Mouse (Mus musculus) intestine, postnatal 0 days (tissue): ENCODE results near the gene Fbxo28. TPM values are rescaled to one million over a fixed set of nuclear protein-coding genes. Genes with fewer than 3 reads are reported as not detected.

Experiments used
- ATAC-seq: fragments of 200-750 bp; cut with Nextera tagmentation; 2 replicates; pipeline ENCODE4 v1.8.0; 2017; ENCODE audit warnings: mild to moderate bottlenecking, moderate TSS enrichment, moderate library complexity
- H3K27ac ChIP-seq: fragments of 300-500 bp; sonication (generic); 2 replicates; pipeline ENCODE4 v1.5.1; 2014; ENCODE audit warnings: mild to moderate bottlenecking, low read depth, low read length, moderate library complexity
- H3K27me3 ChIP-seq: fragments of 300-500 bp; sonication (generic); replicated peaks from 2 replicates; pipeline ENCODE4 v1.6.1; 2014; ENCODE audit warnings: low read length, mixed read lengths; ENCODE audit not compliant: control insufficient read depth, insufficient read depth
- H3K36me3 ChIP-seq: fragments of 300-500 bp; sonication (generic); 2 replicates; pipeline ENCODE4 v1.6.1; 2014; ENCODE audit warnings: mild to moderate bottlenecking, moderate library complexity; ENCODE audit not compliant: control insufficient read depth, insufficient read depth
- H3K4me1 ChIP-seq: fragments of 300-500 bp; sonication (generic); replicated peaks from 2 replicates; pipeline ENCODE4 v1.6.1; 2014; ENCODE audit warnings: antibody characterized with exemption, low read length, mixed read lengths; ENCODE audit not compliant: control insufficient read depth, insufficient read depth
- H3K4me2 ChIP-seq: fragments of 300-500 bp; sonication (generic); replicated peaks from 2 replicates; pipeline ENCODE4 v1.6.1; 2014; ENCODE audit warnings: low read depth, mild to moderate bottlenecking, moderate library complexity
- H3K4me3 ChIP-seq: fragments of 300-500 bp; sonication (generic); 2 replicates; pipeline ENCODE4 v1.5.1; 2014; ENCODE audit warnings: low read depth, low read length
- H3K9ac ChIP-seq: fragments of 300-500 bp; sonication (generic); 2 replicates; pipeline ENCODE4 v1.6.1; 2014; ENCODE audit warnings: mild to moderate bottlenecking, low read depth, low read length
- H3K9me3 ChIP-seq: fragments of 300-500 bp; sonication (generic); 2 replicates; pipeline ENCODE4 v1.6.1; 2016; ENCODE audit warnings: mixed run types; ENCODE audit not compliant: control insufficient read depth
- CTCF ChIP-seq: sonication (generic); IDR thresholded peaks from 2 replicates; pipeline ENCODE4 v1.5.1; 2016; ENCODE audit warnings: low read depth, mild to moderate bottlenecking, control low read depth, antibody characterized with exemption, moderate library complexity
- WGBS: fragments of 180-500 bp; shearing (Covaris S2); extraction: QIAGEN DNeasy Blood & Tissue Kit; methylation state at CpG from one replicate; pipeline ENCODE4 v1.1.7; 2014; 5-methylcytosine and 5-hydroxymethylcytosine counted together
- polyA plus RNA-seq: library from polyadenylated mRNA; unstranded; fragments of >200 nt; fragmentation: Nextera tagmentation; extraction: Ambion mirVana; gene quantifications from 2 replicates; pipeline ENCODE4 v1.2.1, GENCODE M21; 2015

The Fbxo28 gene
- polyA plus RNA-seq, 1 experiment from 2014 or later = 9.7 TPM

DNA sequence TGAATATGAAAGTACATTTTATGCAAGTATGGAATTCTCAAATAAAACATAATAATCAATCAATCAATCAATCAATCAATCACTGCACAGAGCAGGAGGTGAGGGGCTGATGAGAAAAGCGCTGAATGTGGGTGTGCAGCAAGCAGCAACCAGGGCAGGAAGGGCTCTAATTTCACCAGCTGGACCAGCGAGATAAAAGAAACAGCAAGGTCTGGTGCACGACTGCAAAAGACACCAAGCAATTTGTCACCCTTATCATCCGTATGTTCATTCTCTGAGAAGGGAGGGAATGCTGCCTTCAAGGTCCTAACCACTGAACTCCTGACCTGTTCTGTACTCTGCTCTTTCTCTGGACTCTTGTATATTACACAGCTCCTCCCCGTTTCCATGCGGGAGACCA lies 8.1 kb upstream of the Fbxo28 start:
- 60% methylated on average over 6 of the region's 6 CpGs for WGBS
- Histone ChIP-seq H3K4me3 (no peak overlapping the region), H3K4me2 (no peak overlapping the region), H3K36me3 (no peaks in the 10 kb centered on the region), H3K9me3 (no peaks in the 10 kb centered on the region), H3K9ac (no peak overlapping the region), H3K27me3 (no peaks in the 10 kb centered on the region), H3K4me1 (no peaks in the 10 kb centered on the region), H3K27ac (no peak overlapping the region)
- TF ChIP-seq CTCF = no peak
- ATAC-seq = no peak

DNA sequence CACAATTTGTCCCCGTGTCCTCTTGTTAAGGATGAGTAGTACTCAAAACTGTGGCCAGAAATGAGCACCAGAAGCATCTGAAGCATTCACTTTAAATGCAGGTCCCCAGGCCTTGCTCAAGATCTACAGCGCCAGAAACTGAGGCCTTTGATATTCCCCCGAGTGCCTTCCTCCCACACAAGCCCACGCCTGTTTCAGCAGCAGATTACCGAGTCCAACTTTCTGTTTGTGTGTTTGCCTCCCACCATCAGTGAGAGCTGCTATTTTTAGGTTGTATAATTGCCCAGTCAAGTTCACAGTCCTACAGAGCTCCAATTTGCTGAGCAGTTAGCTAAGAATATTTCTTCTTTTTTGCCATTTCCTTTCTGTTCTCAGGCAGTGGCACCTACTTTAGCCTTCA lies 5.1 kb upstream of the Fbxo28 start:
- no peak overlapping the region for H3K27ac ChIP-seq
- 52% methylated on average over 5 of the region's 5 CpGs for WGBS
- no peaks in the 10 kb centered on the region for H3K4me1 ChIP-seq
- no peaks in the 10 kb centered on the region for H3K36me3 ChIP-seq
- no peaks in the 10 kb centered on the region for H3K27me3 ChIP-seq
- ATAC-seq = no peak
- no peak overlapping the region for H3K9ac ChIP-seq
- no peak overlapping the region for H3K4me3 ChIP-seq
- TF ChIP-seq CTCF = no peak
- no peak overlapping the region for H3K4me2 ChIP-seq
- H3K9me3 ChIP-seq = no peaks in the 10 kb centered on the region

DNA sequence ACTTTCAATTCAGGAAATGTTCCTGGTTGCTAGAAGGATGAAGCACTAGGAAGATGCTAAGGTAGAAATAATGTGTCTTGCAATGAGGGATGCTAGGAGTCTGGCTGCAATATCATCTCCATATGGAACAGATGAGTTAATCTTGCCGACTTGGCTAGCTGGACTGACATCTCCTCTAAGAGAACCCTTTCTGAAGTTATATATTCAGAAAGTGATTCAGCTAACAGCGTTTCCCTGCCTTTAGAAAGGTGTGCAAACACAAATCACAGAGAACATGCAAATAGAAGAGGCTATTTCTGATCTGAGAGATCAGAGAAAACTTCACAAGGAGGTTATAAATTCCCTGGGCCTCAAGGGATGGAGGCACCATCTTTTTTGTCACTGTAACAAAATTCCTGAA lies 4.4 kb upstream of the Fbxo28 start:
- no peaks in the 10 kb centered on the region for H3K9me3 ChIP-seq
- TF ChIP-seq CTCF = no peak
- 63% methylated on average over 2 of the region's 2 CpGs for WGBS
- H3K27ac ChIP-seq = no peak overlapping the region
- H3K4me2 ChIP-seq = no peak overlapping the region
- H3K4me3 ChIP-seq = no peak overlapping the region
- no peak overlapping the region for H3K9ac ChIP-seq
- no peaks in the 10 kb centered on the region for H3K4me1 ChIP-seq
- no peak for ATAC-seq
- no peaks in the 10 kb centered on the region for H3K36me3 ChIP-seq
- H3K27me3 ChIP-seq = no peaks in the 10 kb centered on the region

DNA sequence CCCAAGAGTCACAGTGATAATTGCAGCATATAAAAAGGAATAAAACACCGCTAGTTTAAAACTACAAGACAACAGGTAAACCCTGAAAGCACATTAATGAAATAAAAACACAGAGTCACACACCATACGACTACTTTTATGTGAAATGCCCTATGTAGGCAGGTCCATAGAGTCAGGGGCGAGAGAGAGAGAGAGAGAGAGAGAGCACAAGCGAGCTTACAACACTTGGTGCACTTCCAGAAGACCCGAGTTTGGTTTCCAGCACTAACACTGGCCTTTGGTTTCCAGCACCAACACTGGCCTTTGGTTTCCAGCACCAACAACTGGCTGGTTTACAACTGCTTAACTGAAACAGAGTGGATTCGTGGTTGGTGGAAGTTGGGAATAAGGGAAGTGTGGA lies 564 bp upstream of the Fbxo28 start:
- ATAC-seq = no peak
- H3K9ac ChIP-seq = 0 out of 2 replicates have a peak overlapping the region, but pooled peaks have one; percentile 97

DNA sequence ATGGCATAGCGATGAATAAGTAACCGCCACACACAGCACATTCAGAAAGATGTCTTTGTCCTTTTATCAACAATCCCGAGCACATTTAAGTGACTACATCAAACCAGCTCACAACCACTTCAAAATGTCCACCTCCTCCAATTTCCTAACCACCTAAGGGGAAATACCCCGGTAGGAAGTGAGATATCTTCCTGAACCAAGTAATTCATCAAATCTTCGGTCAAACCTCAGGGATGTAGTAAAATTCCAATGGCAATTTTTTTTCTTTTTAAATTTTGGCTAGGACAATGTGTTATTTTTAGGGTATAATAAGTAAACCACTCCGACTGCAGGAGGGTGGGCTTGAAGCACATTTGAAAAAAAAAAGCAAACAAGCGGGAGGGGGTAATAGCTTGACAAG lies 1.1 kb downstream of the Fbxo28 start:
- WGBS = 29% methylated on average over 7 of the region's 7 CpGs
- Histone ChIP-seq H3K4me1 (0 out of 2 replicates have a peak, but pooled peaks cover 4% of the 10 kb centered on the region), H3K36me3 (peaks cover 6% of the 10 kb centered on the region; the same call in 1 of the 2 replicates), H3K27me3 (no peaks in the 10 kb centered on the region), H3K4me3 (peak overlapping the region; percentile 91), H3K9ac (peak overlapping the region; percentile 97; the same call in 1 of the 2 replicates), H3K9me3 (no peaks in the 10 kb centered on the region), H3K27ac (no peak overlapping the region), H3K4me2 (peak overlapping the region; percentile 97)
- no peak for ATAC-seq
- no peak for TF ChIP-seq CTCF

More for the DNA sequence above, 564 bp upstream of the Fbxo28 start:
- 29% methylated on average over 6 of the region's 6 CpGs for WGBS
- no peaks in the 10 kb centered on the region for H3K9me3 ChIP-seq
- H3K4me3 ChIP-seq = peak overlapping the region; percentile 91
- H3K4me1 ChIP-seq = 0 out of 2 replicates have a peak, but pooled peaks cover 4% of the 10 kb centered on the region
- H3K27me3 ChIP-seq = no peaks in the 10 kb centered on the region
- no peak for TF ChIP-seq CTCF
- no peak overlapping the region for H3K27ac ChIP-seq
- H3K36me3 ChIP-seq = peaks cover 6% of the 10 kb centered on the region; the same call in 1 of the 2 replicates
- H3K4me2 ChIP-seq = peak overlapping the region; percentile 97

DNA sequence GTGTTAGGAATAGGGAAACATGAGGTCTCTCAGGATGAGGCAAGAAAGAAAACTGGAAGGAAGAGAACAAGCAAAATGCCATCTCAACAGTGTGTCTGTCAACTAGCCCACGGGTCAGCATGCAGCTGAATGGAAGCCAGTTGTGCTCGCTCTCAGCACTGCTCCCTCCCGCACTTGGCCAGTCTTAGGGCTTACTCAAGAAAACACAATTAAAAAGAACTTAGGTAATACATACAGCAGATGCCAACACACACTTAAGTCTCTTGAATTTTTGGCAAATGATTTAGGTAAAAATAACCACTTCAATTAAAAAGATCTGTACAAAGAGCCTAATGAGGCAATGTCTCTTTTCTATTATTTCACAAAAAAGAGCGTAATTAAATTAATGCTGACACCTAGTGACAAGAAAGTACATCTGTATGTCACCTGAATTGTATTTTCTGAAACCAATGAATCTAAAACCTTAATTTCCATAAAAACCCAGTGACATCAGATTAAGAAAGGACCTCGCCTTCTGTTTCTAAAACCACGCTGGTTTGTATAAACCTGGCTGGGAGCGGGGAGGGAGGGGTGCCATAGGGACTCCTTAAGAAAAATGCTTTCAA lies 2.4 kb downstream of the Fbxo28 start:
- 79% methylated on average over 7 of the region's 7 CpGs for WGBS
- Histone ChIP-seq H3K9me3 (no peaks in the 10 kb centered on the region), H3K4me2 (no peak overlapping the region)

More for the DNA sequence above, 2.4 kb downstream of the Fbxo28 start:
- H3K4me1 ChIP-seq = 0 out of 2 replicates have a peak, but pooled peaks cover 4% of the 10 kb centered on the region
- no peak for TF ChIP-seq CTCF
- no peak overlapping the region for H3K27ac ChIP-seq
- H3K4me3 ChIP-seq = no peak overlapping the region
- no peaks in the 10 kb centered on the region for H3K27me3 ChIP-seq
- ATAC-seq = no peak
- H3K36me3 ChIP-seq = peaks cover 6% of the 10 kb centered on the region; the same call in 1 of the 2 replicates
- H3K9ac ChIP-seq = no peak overlapping the region
